ENCODE assay signal across 8 mouse cellular contexts in genomic region chr7:100645147-100645546, GRCm38 (mm10). TPM values are rescaled to one million over a fixed set of nuclear protein-coding genes. Genes with fewer than 3 reads are reported as not detected.
DNase-seq lines count a peak whose midpoint lies in the region; ATAC-seq lines count a peak whose summit lies in the region.

No protein-coding gene starts in this region.

- H3K27me3 ChIP-seq in intestine, embryonic 16.5 days (replicated peaks; ENCODE audit: control insufficient read depth, insufficient read depth, low read length) = no peaks in the 10 kb centered on the region
- no peaks in the 10 kb centered on the region for H3K27me3 ChIP-seq in stomach, embryonic 16.5 days (ENCODE audit: control insufficient read depth, insufficient read depth, low read length)

- H3K9me3 ChIP-seq in intestine, embryonic 16.5 days (ENCODE audit: control insufficient read depth, low read length) = no peaks in the 10 kb centered on the region
- H3K9me3 ChIP-seq in stomach, embryonic 16.5 days (replicated peaks; ENCODE audit: control insufficient read depth, low read length) = no peaks in the 10 kb centered on the region

- 0 out of 2 replicates have a peak, but pooled peaks have one; percentile 3 for ATAC-seq in intestine, embryonic 16.5 days
- peak; percentile 19; the same call in 1 of the 2 replicates for ATAC-seq in stomach, embryonic 16.5 days (ENCODE audit: insufficient read depth, low FRiP score)

- no peak overlapping the region for H3K4me3 ChIP-seq in intestine, embryonic 16.5 days (ENCODE audit: low read length)
- H3K4me3 ChIP-seq in stomach, embryonic 16.5 days (replicated peaks; ENCODE audit: low read length) = no peak overlapping the region

- H3K27ac ChIP-seq in intestine, embryonic 16.5 days (ENCODE audit: low read length) = no peak overlapping the region
- H3K27ac ChIP-seq in stomach, embryonic 16.5 days (ENCODE audit: low read length) = no peak overlapping the region

- H3K9ac ChIP-seq in intestine, embryonic 16.5 days (ENCODE audit: low read depth, low read length) = no peak overlapping the region
- H3K9ac ChIP-seq in stomach, embryonic 16.5 days (ENCODE audit: low read length) = no peak overlapping the region

- H3K4me1 ChIP-seq in intestine, embryonic 16.5 days (ENCODE audit: control insufficient read depth, insufficient read depth, low read length) = no peaks in the 10 kb centered on the region
- no peaks in the 10 kb centered on the region for H3K4me1 ChIP-seq in stomach, embryonic 16.5 days (ENCODE audit: control insufficient read depth, insufficient read depth, low read length)

- WGBS in intestine, embryonic 16.5 days = 32% methylated on average over 3 of the region's 3 CpGs
- 37% methylated on average over 3 of the region's 3 CpGs for WGBS in stomach, embryonic 16.5 days

- DNase-seq in urinary bladder, postnatal 25 days (ENCODE audit: low spot score) = peak; percentile 37
- no peak for DNase-seq in urinary bladder, adult 2 months (ENCODE audit: low spot score)
- peak; percentile 49 for DNase-seq in cerebellum, adult 11 months
- DNase-seq in forelimb bud, embryonic 11.5 days (ENCODE audit: low read depth, low spot score) = peak; percentile 51
- peak; percentile 80 to 91 for DNase-seq in left cerebral cortex, postnatal 14 days (ENCODE audit: low spot score in 2 of 2)
- DNase-seq in mesoderm, embryonic 11.5 days (ENCODE audit: low read depth, low spot score) = peak; percentile 69

- H3K36me3 ChIP-seq in intestine, embryonic 16.5 days (ENCODE audit: control insufficient read depth, insufficient read depth, low read length) = no peaks in the 10 kb centered on the region
- H3K36me3 ChIP-seq in stomach, embryonic 16.5 days (ENCODE audit: control insufficient read depth, insufficient read depth, low read length) = no peaks in the 10 kb centered on the region

- intact Hi-C loops in left cerebral cortex, postnatal 14 days (cut with DNase I) = no loop called here

- no peak overlapping the region for H3K4me2 ChIP-seq in intestine, embryonic 16.5 days (ENCODE audit: low read depth, low read length)
- no peak overlapping the region for H3K4me2 ChIP-seq in stomach, embryonic 16.5 days (ENCODE audit: low read depth, low read length)

RNA-seq across cellular contexts. Expression of gene Plekhb1, which starts 17.1 kb away (rescaled TPM):
- polyA plus RNA-seq in urinary bladder, adult 2 months (2012; rRNA removed) = 28.5 and 28.8 TPM in 2 replicates
- polyA plus RNA-seq in intestine, embryonic 16.5 days (2015; fragmentation: Nextera tagmentation; extraction: Ambion mirVana) = 15.1 and 15.8 TPM in 2 replicates
- 10 to 100 TPM; 41.6 to 54.0 TPM for total RNA-seq in left cerebral cortex, postnatal 14 days (2021)
- 13.8 and 13.9 TPM in 2 replicates for polyA plus RNA-seq in stomach, embryonic 16.5 days (2015; fragmentation: Nextera tagmentation; extraction: Ambion mirVana)

RNA-seq across cellular contexts. Expression of gene Mrpl48, which starts 37.0 kb away (rescaled TPM):
- polyA plus RNA-seq in urinary bladder, adult 2 months (2012; rRNA removed) = 54.3 TPM in 2 replicates
- 85.9 and 89.2 TPM in 2 replicates for polyA plus RNA-seq in intestine, embryonic 16.5 days (2015; fragmentation: Nextera tagmentation; extraction: Ambion mirVana)
- total RNA-seq in left cerebral cortex, postnatal 14 days (2021) = 10 to 100 TPM; 54.5 to 55.7 TPM
- 68.9 and 76.9 TPM in 2 replicates for polyA plus RNA-seq in stomach, embryonic 16.5 days (2015; fragmentation: Nextera tagmentation; extraction: Ambion mirVana)

RNA-seq across cellular contexts. Expression of gene Rab6a, which starts 37.9 kb away (rescaled TPM):
- 72.7 and 84.8 TPM in 2 replicates for polyA plus RNA-seq in urinary bladder, adult 2 months (2012; rRNA removed)
- polyA plus RNA-seq in intestine, embryonic 16.5 days (2015; fragmentation: Nextera tagmentation; extraction: Ambion mirVana) = 85.7 and 89.7 TPM in 2 replicates
- 100 to 1,000 TPM; 389 to 396 TPM for total RNA-seq in left cerebral cortex, postnatal 14 days (2021)
- polyA plus RNA-seq in stomach, embryonic 16.5 days (2015; fragmentation: Nextera tagmentation; extraction: Ambion mirVana) = 78.0 and 84.9 TPM in 2 replicates
